Mouse (Mus musculus): Measurements from ENCODE around the gene Uba2. TPM values are rescaled to one million over a fixed set of nuclear protein-coding genes. Genes with fewer than 3 reads are reported as not detected.
A peak's percentile ranks its signal among the peaks of the same experiment; 100 is the strongest.
"Not testable (repeated sequence)": the region's sequence is repeated elsewhere in the genome, so short reads cannot be mapped to it uniquely, and the experiment has no call there.

The Uba2 gene
- polyA plus RNA-seq, 1 experiment from 2014 or later: 215 TPM

- Histone ChIP-seq H3K27ac (no peak overlapping the region), H3K9me3 (no peaks in the 10 kb centered on the region), H3K36me3 (peaks cover 12% of the 10 kb centered on the region), H3K27me3 (no peaks in the 10 kb centered on the region), H3K4me2 (replicated peaks) (no peak overlapping the region), H3K4me3 (replicated peaks) (no peak overlapping the region), H3K4me1 (replicated peaks) (no peaks in the 10 kb centered on the region), H3K9ac (replicated peaks) (no peak overlapping the region)
- WGBS: 88% methylated on average over 6 of the region's 6 CpGs
- peak; percentile 53 for ATAC-seq
Observed at GRCm38 (mm10) chr7:34122987-34123720, 46.2 kb downstream of the Uba2 start.

- not testable (repeated sequence) for H3K9me3 ChIP-seq; H3K27me3 ChIP-seq; H3K27ac ChIP-seq; H3K4me3 ChIP-seq (replicated peaks); H3K9ac ChIP-seq (replicated peaks); H3K4me1 ChIP-seq (replicated peaks); H3K4me2 ChIP-seq (replicated peaks); ATAC-seq
- peaks cover 27% of the 10 kb centered on the region for H3K36me3 ChIP-seq
- 56% methylated on average over 1 of the region's 1 CpGs for WGBS
Observed at GRCm38 (mm10) chr7:34120636-34121035, 48.8 kb downstream of the Uba2 start.

GRCm38 (mm10) chr7:34116601-34117000 is 52.8 kb downstream of the Uba2 start:
- Histone ChIP-seq H3K9me3 (no peaks in the 10 kb centered on the region), H3K4me3 (replicated peaks) (no peak overlapping the region), H3K4me1 (replicated peaks) (no peaks in the 10 kb centered on the region), H3K36me3 (peaks cover 62% of the 10 kb centered on the region), H3K27ac (no peak overlapping the region), H3K9ac (replicated peaks) (no peak overlapping the region), H3K27me3 (no peaks in the 10 kb centered on the region), H3K4me2 (replicated peaks) (no peak overlapping the region)
- ATAC-seq: peak; percentile 4; the same call in 1 of the 2 replicates
- WGBS: 83% methylated on average over 3 of the region's 3 CpGs

GRCm38 (mm10) chr7:34109190-34109589 is 60.2 kb downstream of the Uba2 start:
- Histone ChIP-seq H3K9ac (replicated peaks) (no peak overlapping the region), H3K4me3 (replicated peaks) (no peak overlapping the region), H3K27me3 (no peaks in the 10 kb centered on the region), H3K9me3 (no peaks in the 10 kb centered on the region), H3K4me1 (replicated peaks) (no peaks in the 10 kb centered on the region), H3K36me3 (peaks cover 34% of the 10 kb centered on the region), H3K27ac (no peak overlapping the region), H3K4me2 (replicated peaks) (no peak overlapping the region)
- ATAC-seq: peak; percentile 57
- WGBS: 74% methylated on average over 5 of the region's 5 CpGs

GRCm38 (mm10) chr7:34101276-34101675 is 68.1 kb downstream of the Uba2 start:
- Histone ChIP-seq H3K36me3 (no peaks in the 10 kb centered on the region), H3K9me3 (no peaks in the 10 kb centered on the region; the same call in 1 of the 2 replicates), H3K4me3 (replicated peaks) (no peak overlapping the region), H3K27ac (no peak overlapping the region), H3K4me1 (replicated peaks) (no peaks in the 10 kb centered on the region), H3K9ac (replicated peaks) (no peak overlapping the region), H3K27me3 (no peaks in the 10 kb centered on the region), H3K4me2 (replicated peaks) (no peak overlapping the region)
- no peak for ATAC-seq

- peaks cover 3% of the 10 kb centered on the region; the same call in 1 of the 2 replicates for H3K9me3 ChIP-seq
- H3K9ac ChIP-seq (replicated peaks): no peak overlapping the region
- ATAC-seq: no peak
- WGBS: 81% methylated on average over 2 of the region's 2 CpGs
- H3K4me3 ChIP-seq (replicated peaks): no peak overlapping the region
- no peaks in the 10 kb centered on the region for H3K36me3 ChIP-seq
- H3K4me2 ChIP-seq (replicated peaks): no peak overlapping the region
- no peak overlapping the region for H3K27ac ChIP-seq
- no peaks in the 10 kb centered on the region for H3K4me1 ChIP-seq (replicated peaks)
- H3K27me3 ChIP-seq: no peaks in the 10 kb centered on the region
Observed at GRCm38 (mm10) chr7:34100002-34100401, 69.4 kb downstream of the Uba2 start.

GRCm38 (mm10) chr7:34094911-34095481 is 74.4 kb downstream of the Uba2 start, which contains the start of gene Scgb1b30:
Gene Scgb1b30 (plus strand): TSS chr7:34095431.
- H3K27ac ChIP-seq: no peak within 1 kb of the TSS
- no peak within 1 kb of the TSS for H3K9ac ChIP-seq (replicated peaks)
- no peaks in the 10 kb centered on the region for H3K4me1 ChIP-seq (replicated peaks)
- ATAC-seq: no peak
- no peak within 1 kb of the TSS for H3K4me2 ChIP-seq (replicated peaks)
- H3K27me3 ChIP-seq: no peaks in the 10 kb centered on the region
- WGBS: 75% methylated on average over 3 of the region's 3 CpGs
- H3K9me3 ChIP-seq: peaks cover 12% of the 10 kb centered on the region; the same call in 1 of the 2 replicates
- no peak within 1 kb of the TSS for H3K4me3 ChIP-seq (replicated peaks)
- no peaks in the 10 kb centered on the region for H3K36me3 ChIP-seq

Other genes starting within 250 kb of the Uba2 start
- gene Scgb2b26, start 224.6 kb downstream of the Uba2 start, polyA plus RNA-seq (2015; fragmentation: Nextera tagmentation; extraction: Ambion mirVana): not detected in 2 replicates
- gene Scgb2b27, start 155.7 kb downstream of the Uba2 start, polyA plus RNA-seq (2015; fragmentation: Nextera tagmentation; extraction: Ambion mirVana): not detected in 2 replicates
- not detected in 2 replicates for gene Scgb1b27, start 148.1 kb downstream of the Uba2 start, polyA plus RNA-seq (2015; fragmentation: Nextera tagmentation; extraction: Ambion mirVana)
- not detected in 2 replicates for gene Scgb1b30, start 74.2 kb downstream of the Uba2 start, polyA plus RNA-seq (2015; fragmentation: Nextera tagmentation; extraction: Ambion mirVana)
- gene Wtip, start 36.3 kb downstream of the Uba2 start, polyA plus RNA-seq (2015; fragmentation: Nextera tagmentation; extraction: Ambion mirVana): 3.4 and 4.3 TPM in 2 replicates
- gene Pdcd2l, start 27.1 kb upstream of the Uba2 start, polyA plus RNA-seq (2015; fragmentation: Nextera tagmentation; extraction: Ambion mirVana): 87.3 and 87.9 TPM in 2 replicates
- 191 and 203 TPM in 2 replicates for gene Gpi1, start 60.7 kb upstream of the Uba2 start, polyA plus RNA-seq (2015; fragmentation: Nextera tagmentation; extraction: Ambion mirVana)
- gene Gm6096, start 81.4 kb upstream of the Uba2 start, polyA plus RNA-seq (2015; fragmentation: Nextera tagmentation; extraction: Ambion mirVana): 0.44 TPM in 1 of 2 replicates, not detected in the other
- gene 4931406P16Rik, start 144.0 kb upstream of the Uba2 start, polyA plus RNA-seq (2015; fragmentation: Nextera tagmentation; extraction: Ambion mirVana): 26.9 and 29.3 TPM in 2 replicates
- 79.7 and 85.3 TPM in 2 replicates for gene Lsm14a, start 223.7 kb upstream of the Uba2 start, polyA plus RNA-seq (2015; fragmentation: Nextera tagmentation; extraction: Ambion mirVana)